Mouse (Mus musculus) forebrain, embryonic 14.5 days (tissue): ENCODE data around the gene Mrtfa. TPM values are rescaled to one million over a fixed set of nuclear protein-coding genes. Genes with fewer than 3 reads are reported as not detected.

Experiments used
- ATAC-seq: fragments of 200-750 bp; cut with Nextera tagmentation; 2 replicates; pipeline ENCODE4 v1.8.0; 2017; ENCODE audit warnings: mild to moderate bottlenecking, moderate library complexity
- DNase-seq: peaks from one replicate; pipeline ENCODE4 v3.0.0-alpha.2; 2015; ENCODE audit warnings: low spot score
- H3K27ac ChIP-seq: fragments of 300-500 bp; sonication (generic); 2 replicates; pipeline ENCODE4 v1.5.1; 2014; ENCODE audit warnings: low read depth, mild to moderate bottlenecking, control low read depth, low read length, moderate library complexity
- H3K27me3 ChIP-seq: fragments of 300-500 bp; sonication (generic); replicated peaks from 2 replicates; pipeline ENCODE4 v1.6.1; 2014; ENCODE audit warnings: low read length, control low read depth, mixed read lengths; ENCODE audit not compliant: control insufficient read depth, insufficient read depth
- H3K36me3 ChIP-seq: fragments of 300-500 bp; sonication (generic); 2 replicates; pipeline ENCODE4 v1.6.1; 2014; ENCODE audit warnings: low read length, control low read depth; ENCODE audit not compliant: control insufficient read depth, insufficient read depth
- H3K4me1 ChIP-seq: fragments of 300-500 bp; sonication (generic); 2 replicates; pipeline ENCODE4 v1.6.1; 2014; ENCODE audit warnings: antibody characterized with exemption, low read length, control low read depth; ENCODE audit not compliant: control insufficient read depth, insufficient read depth
- H3K4me2 ChIP-seq: fragments of 300-500 bp; sonication (generic); 2 replicates; pipeline ENCODE4 v1.6.1; 2014; ENCODE audit warnings: mild to moderate bottlenecking, control low read depth, low read length
- H3K4me3 ChIP-seq: fragments of 300-500 bp; sonication (generic); 2 replicates; pipeline ENCODE4 v1.5.1; 2014; ENCODE audit warnings: low read depth, low read length, control low read depth
- H3K9ac ChIP-seq: fragments of 300-500 bp; sonication (generic); 2 replicates; pipeline ENCODE4 v1.6.1; 2014; ENCODE audit warnings: mild to moderate bottlenecking, low read length, control low read depth, moderate library complexity
- H3K9me3 ChIP-seq: fragments of 300-500 bp; sonication (generic); replicated peaks from 2 replicates; pipeline ENCODE4 v1.6.1; 2016; ENCODE audit warnings: low read length, control low read depth, mixed read lengths; ENCODE audit not compliant: control insufficient read depth
- WGBS: fragments of 180-500 bp; shearing (Covaris S2); extraction: QIAGEN DNeasy Blood & Tissue Kit; methylation state at CpG from one replicate; pipeline ENCODE4 v1.1.7; 2014; 5-methylcytosine and 5-hydroxymethylcytosine counted together
- polyA plus RNA-seq: library from polyadenylated mRNA; unstranded; fragments of >200 nt; fragmentation: Nextera tagmentation; extraction: Ambion mirVana; gene quantifications from 2 replicates; pipeline ENCODE4 v1.2.1, GENCODE M21; 2014

The Mrtfa gene
- polyA plus RNA-seq, 1 experiment from 2014 or later, result 13.6 TPM

DNA sequence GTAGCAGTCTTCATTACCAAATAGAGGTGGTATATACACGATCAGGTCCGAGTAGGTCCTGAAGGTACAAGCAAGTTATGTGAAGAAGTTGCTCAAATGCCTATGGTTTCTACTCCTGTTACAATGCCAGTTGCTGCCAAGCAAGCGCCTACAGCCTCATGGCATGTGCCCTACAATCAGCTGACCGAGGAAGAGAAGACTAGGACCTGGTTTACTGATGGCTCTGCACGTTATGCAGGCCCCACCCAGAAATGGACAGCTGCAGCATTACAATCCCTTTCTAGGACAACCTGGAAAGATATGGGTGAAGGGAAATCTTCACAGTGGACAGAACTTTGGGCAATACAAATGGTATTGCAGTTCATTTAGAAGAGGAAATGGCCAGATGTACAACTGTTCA, 138.1 kb downstream of the Mrtfa start:
- H3K27me3 ChIP-seq, result no peaks in the 10 kb centered on the region
- no peak overlapping the region for H3K9ac ChIP-seq
- no peak overlapping the region for H3K4me2 ChIP-seq
- no peak overlapping the region for H3K4me3 ChIP-seq
- H3K4me1 ChIP-seq, result no peaks in the 10 kb centered on the region
- ATAC-seq, result no peak
- no peaks in the 10 kb centered on the region for H3K36me3 ChIP-seq
- no peaks in the 10 kb centered on the region for H3K9me3 ChIP-seq
- H3K27ac ChIP-seq, result no peak overlapping the region
- WGBS, result 95% methylated on average over 5 of the region's 5 CpGs
- no peak for DNase-seq

- H3K4me2 ChIP-seq, result no peak overlapping the region
- no peak for ATAC-seq
- H3K4me1 ChIP-seq, result no peaks in the 10 kb centered on the region
- H3K9me3 ChIP-seq, result no peaks in the 10 kb centered on the region
- no peak overlapping the region for H3K27ac ChIP-seq
- DNase-seq, result no peak
- H3K9ac ChIP-seq, result no peak overlapping the region
- no peaks in the 10 kb centered on the region for H3K36me3 ChIP-seq
- 75% methylated on average over 3 of the region's 3 CpGs for WGBS
- H3K27me3 ChIP-seq, result no peaks in the 10 kb centered on the region
- H3K4me3 ChIP-seq, result no peak overlapping the region
Observed at GRCm38 (mm10) chr15:81050488-81050887, 140.1 kb downstream of the Mrtfa start.

GRCm38 (mm10) chr15:81049401-81050053, 141.0 kb downstream of the Mrtfa start:
- H3K27ac ChIP-seq, result no peak overlapping the region
- H3K4me3 ChIP-seq, result no peak overlapping the region
- no peaks in the 10 kb centered on the region for H3K9me3 ChIP-seq
- no peaks in the 10 kb centered on the region for H3K4me1 ChIP-seq
- no peaks in the 10 kb centered on the region for H3K36me3 ChIP-seq
- no peaks in the 10 kb centered on the region for H3K27me3 ChIP-seq
- no peak overlapping the region for H3K9ac ChIP-seq
- WGBS, result 80% methylated on average over 6 of the region's 6 CpGs
- ATAC-seq (no peak), DNase-seq (peak; percentile 42)
- no peak overlapping the region for H3K4me2 ChIP-seq

DNA sequence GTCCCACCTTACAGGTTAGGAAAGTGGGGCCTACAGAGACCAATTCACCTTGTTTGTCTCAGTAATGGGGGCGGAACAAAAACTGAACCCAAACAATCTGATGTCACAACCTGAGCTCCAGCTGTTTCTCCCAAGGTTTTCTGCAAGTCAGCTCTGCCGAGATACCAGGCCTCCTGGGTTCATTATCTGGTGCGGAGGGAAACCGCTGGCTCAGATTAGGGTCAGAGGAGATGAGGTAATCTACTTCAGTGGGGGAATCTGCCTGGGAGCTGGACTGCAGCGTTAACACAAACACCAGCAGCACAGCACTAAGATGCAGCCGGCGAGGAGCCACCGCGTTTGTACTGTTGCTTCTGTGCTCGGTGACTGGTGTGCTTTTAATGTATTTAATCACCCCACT, 143.1 kb downstream of the Mrtfa start:
- DNase-seq (no peak), ATAC-seq (no peak)
- H3K9me3 ChIP-seq, result no peaks in the 10 kb centered on the region
- no peaks in the 10 kb centered on the region for H3K27me3 ChIP-seq
- no peak overlapping the region for H3K9ac ChIP-seq
- H3K4me2 ChIP-seq, result no peak overlapping the region
- 68% methylated on average over 10 of the region's 10 CpGs for WGBS
- no peaks in the 10 kb centered on the region for H3K4me1 ChIP-seq
- H3K4me3 ChIP-seq, result no peak overlapping the region
- H3K27ac ChIP-seq, result no peak overlapping the region
- no peaks in the 10 kb centered on the region for H3K36me3 ChIP-seq

GRCm38 (mm10) chr15:81046061-81046460, 144.5 kb downstream of the Mrtfa start:
- Histone ChIP-seq H3K4me3 (no peak overlapping the region), H3K9ac (no peak overlapping the region), H3K27ac (no peak overlapping the region), H3K4me1 (no peaks in the 10 kb centered on the region), H3K36me3 (no peaks in the 10 kb centered on the region), H3K27me3 (no peaks in the 10 kb centered on the region), H3K4me2 (no peak overlapping the region), H3K9me3 (no peaks in the 10 kb centered on the region)
- WGBS, result 94% methylated on average over 7 of the region's 7 CpGs
- DNase-seq, result no peak
- ATAC-seq, result no peak

- Histone ChIP-seq H3K36me3 (no peaks in the 10 kb centered on the region), H3K27ac (no peak overlapping the region), H3K4me1 (no peaks in the 10 kb centered on the region), H3K4me3 (no peak overlapping the region), H3K4me2 (no peak overlapping the region), H3K9me3 (no peaks in the 10 kb centered on the region), H3K9ac (no peak overlapping the region), H3K27me3 (no peaks in the 10 kb centered on the region)
- WGBS, result 96% methylated on average over 4 of the region's 4 CpGs
- DNase-seq (no peak), ATAC-seq (no peak)
Observed at GRCm38 (mm10) chr15:81045336-81045735, 145.2 kb downstream of the Mrtfa start.

GRCm38 (mm10) chr15:81044446-81044845, 146.1 kb downstream of the Mrtfa start:
- WGBS, result 92% methylated on average over 9 of the region's 9 CpGs
- Histone ChIP-seq H3K9ac (no peak overlapping the region), H3K36me3 (no peaks in the 10 kb centered on the region), H3K4me3 (no peak overlapping the region), H3K4me2 (no peak overlapping the region), H3K4me1 (no peaks in the 10 kb centered on the region), H3K27me3 (no peaks in the 10 kb centered on the region), H3K9me3 (no peaks in the 10 kb centered on the region), H3K27ac (no peak overlapping the region)
- ATAC-seq (no peak), DNase-seq (no peak)

DNA sequence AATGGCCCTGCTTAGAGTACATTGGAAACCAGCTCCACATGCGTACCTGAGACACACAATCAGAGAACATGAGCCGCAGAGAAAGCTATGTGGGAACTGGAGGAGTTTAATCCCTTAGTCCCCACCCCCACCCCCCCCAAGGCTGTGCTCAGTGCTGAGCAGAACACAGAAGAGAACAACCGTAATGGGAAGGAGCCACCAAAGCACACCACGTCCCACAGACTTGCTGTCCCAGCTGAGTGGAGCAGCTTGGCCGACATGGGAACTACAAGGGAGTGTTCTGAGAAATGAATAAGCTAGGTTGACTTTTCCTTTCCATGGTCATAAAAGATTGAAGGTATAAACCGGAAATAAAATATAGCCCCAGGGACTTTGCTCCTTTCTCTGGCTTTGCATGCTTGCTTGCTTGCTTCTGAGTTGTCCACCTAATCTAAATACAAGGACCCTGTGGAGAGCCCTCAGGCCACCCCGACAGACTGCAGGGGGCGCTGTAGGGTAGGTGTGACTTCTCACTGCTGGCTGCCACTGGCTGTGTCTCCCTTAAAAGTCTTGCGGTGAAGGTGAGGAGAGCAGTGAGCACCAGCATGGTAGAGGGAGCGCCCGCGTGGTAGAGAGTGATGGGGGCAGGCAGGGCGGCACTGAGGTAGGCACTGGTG, 148.2 kb downstream of the Mrtfa start:
- Histone ChIP-seq H3K4me3 (no peak overlapping the region), H3K27me3 (no peaks in the 10 kb centered on the region), H3K27ac (no peak overlapping the region), H3K4me2 (no peak overlapping the region), H3K9me3 (no peaks in the 10 kb centered on the region), H3K4me1 (no peaks in the 10 kb centered on the region), H3K9ac (no peak overlapping the region), H3K36me3 (no peaks in the 10 kb centered on the region)
- DNase-seq, result no peak
- WGBS, result 50% methylated on average over 13 of the region's 13 CpGs
- no peak for ATAC-seq

GRCm38 (mm10) chr15:81041767-81042166, 148.8 kb downstream of the Mrtfa start:
- Histone ChIP-seq H3K9me3 (no peaks in the 10 kb centered on the region), H3K27me3 (no peaks in the 10 kb centered on the region), H3K36me3 (no peaks in the 10 kb centered on the region), H3K27ac (no peak overlapping the region), H3K4me3 (no peak overlapping the region), H3K9ac (no peak overlapping the region), H3K4me2 (no peak overlapping the region), H3K4me1 (no peaks in the 10 kb centered on the region)
- no peak for DNase-seq
- no peak for ATAC-seq
- 76% methylated on average over 4 of the region's 4 CpGs for WGBS
